Mouse (Mus musculus): ENCODE results near the gene Agpat1.

DNA sequence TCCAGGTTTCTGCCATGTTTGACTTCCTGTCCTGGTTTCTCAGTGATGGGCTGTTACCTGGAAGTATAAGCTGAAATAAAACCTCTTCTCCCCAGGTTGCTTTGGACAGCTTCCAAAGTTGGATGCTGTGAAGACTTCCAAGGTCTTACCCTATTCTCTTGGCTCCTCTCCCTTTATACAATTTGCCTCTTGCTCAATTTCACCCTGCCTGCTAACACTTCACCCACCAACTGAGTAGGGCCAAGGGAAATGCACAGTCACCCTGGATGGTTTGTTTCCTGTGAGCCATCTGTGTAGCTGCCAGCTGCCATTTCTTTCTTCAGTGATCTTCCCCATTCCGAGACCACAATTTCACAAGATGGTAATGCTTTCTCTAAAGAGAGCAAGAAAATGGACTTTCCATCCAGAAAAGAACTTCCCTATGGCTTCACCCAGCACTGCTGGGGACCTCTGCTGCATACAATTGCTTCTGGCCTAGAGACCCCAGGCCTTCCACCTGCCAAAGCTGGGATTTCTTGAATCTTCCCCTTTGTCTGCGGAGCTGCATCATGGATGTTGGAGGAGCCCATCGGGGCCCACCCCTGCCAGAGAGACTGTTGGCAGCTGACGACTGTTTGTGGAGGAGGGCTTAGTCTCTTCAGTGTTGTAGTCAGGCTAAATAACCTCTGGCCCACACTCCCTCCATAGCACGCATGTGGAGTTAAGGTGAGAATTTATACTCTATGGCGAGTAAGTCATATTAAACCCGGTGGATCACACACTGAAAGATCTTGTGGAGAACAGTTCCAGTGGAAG, 35.6 kb downstream of the Agpat1 start:
- TF ChIP-seq CTCF (conservative IDR thresholded peaks at IDR 0.05; ENCODE audit: low read length), result no peak
- TF ChIP-seq NANOG (IDR thresholded peaks at IDR 0.05; ENCODE audit: borderline replicate concordance, low read length), result no peak

Data from E14TG2a.4 (cell line).